Mouse (Mus musculus) kidney, adult 2 months (tissue): ENCODE data around the gene Slc38a2. TPM values are rescaled to one million over a fixed set of nuclear protein-coding genes. Genes with fewer than 3 reads are reported as not detected.
A peak's percentile ranks its signal among the peaks of the same experiment; 100 is the strongest.

Source experiments
- DNase-seq: peaks from one replicate; pipeline ENCODE4 v3.0.0; 2021
- H3K27ac ChIP-seq: fragments of 200-500 bp; 2 replicates; pipeline ENCODE4 v1.5.1; 2012; ENCODE audit warnings: low read depth, low read length, control low read depth, inconsistent platforms; ENCODE audit not compliant: insufficient read depth
- H3K27me3 ChIP-seq: fragments of 200-500 bp; replicated peaks from 2 replicates; pipeline ENCODE4 v1.6.1; 2012; ENCODE audit warnings: mild to moderate bottlenecking, moderate library complexity, low read length, inconsistent platforms; ENCODE audit not compliant: control insufficient read depth, insufficient read depth
- H3K36me3 ChIP-seq: fragments of 200-500 bp; 2 replicates; pipeline ENCODE4 v1.6.1; 2012; ENCODE audit warnings: mild to moderate bottlenecking, moderate library complexity, low read length, inconsistent platforms; ENCODE audit not compliant: control insufficient read depth, insufficient read depth
- H3K4me1 ChIP-seq: fragments of 200-500 bp; 2 replicates; pipeline ENCODE4 v1.6.1; 2011; ENCODE audit warnings: low read length; ENCODE audit not compliant: control insufficient read depth, insufficient read depth
- H3K4me3 ChIP-seq: fragments of 200-500 bp; 2 replicates; pipeline ENCODE4 v1.5.1; 2011; ENCODE audit warnings: mild to moderate bottlenecking, low read depth, low read length, control low read depth; ENCODE audit not compliant: insufficient read depth
- CTCF ChIP-seq: fragments of 200-500 bp; conservative IDR thresholded peaks from 2 replicates; pipeline ENCODE4 v1.5.1; 2011; ENCODE audit warnings: low read depth, mild to moderate bottlenecking, control low read depth, low read length, moderate library complexity, mixed read lengths; ENCODE audit not compliant: insufficient read depth, insufficient read length
- POLR2A ChIP-seq: fragments of 200-500 bp; IDR thresholded peaks from one replicate; pipeline ENCODE4 v1.6.1; 2011; ENCODE audit warnings: low read depth, low read length, control low read depth
- WGBS: fragments of 180-500 bp; shearing (Covaris S2); methylation state at CpG from one replicate; pipeline ENCODE4 v1.1.7; 2018; 5-methylcytosine and 5-hydroxymethylcytosine counted together
- polyA plus RNA-seq: library from polyadenylated mRNA; depleted of rRNA; stranded (reverse); fragments of >200 nt; gene quantifications from 2 replicates; pipeline ENCODE4 v1.2.3, GENCODE M21; 2012

The Slc38a2 gene
- polyA plus RNA-seq, 1 experiment: 30.0 TPM

DNA sequence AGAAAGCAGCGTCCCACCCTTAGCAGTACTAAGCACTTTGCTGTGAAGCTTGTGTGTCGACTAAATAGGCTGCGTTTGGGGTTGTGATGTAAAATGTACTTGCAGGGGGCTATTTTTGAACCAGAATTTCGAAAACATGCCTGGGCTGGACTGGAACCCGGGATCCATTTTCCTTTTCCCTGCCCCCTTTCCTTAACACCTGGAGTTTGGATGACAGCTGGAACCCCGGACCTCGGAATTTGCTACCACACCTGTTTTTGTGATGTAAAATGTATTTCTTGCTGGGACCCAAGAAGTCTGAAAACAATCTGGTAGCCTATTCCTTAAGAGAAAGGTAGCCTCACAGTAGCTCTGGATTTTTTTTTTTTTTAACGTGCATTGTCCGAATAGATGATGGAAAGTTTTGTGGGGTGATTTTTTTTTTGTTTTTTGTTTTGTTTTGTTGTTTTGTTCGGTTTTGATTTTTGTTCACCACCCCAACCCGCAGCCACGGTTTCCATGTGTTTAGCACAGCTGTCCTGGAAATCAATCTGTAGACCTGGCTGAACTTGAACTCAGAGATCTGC, 3.0 kb upstream of the Slc38a2 start:
- H3K4me3 ChIP-seq: no peak overlapping the region
- TF ChIP-seq CTCF (no peak), POLR2A (no peak)
- no peak overlapping the region for H3K27ac ChIP-seq
- 95% methylated on average over 12 of the region's 12 CpGs for WGBS
- DNase-seq: no peak
- H3K4me1 ChIP-seq: no peaks in the 10 kb centered on the region
- no peaks in the 10 kb centered on the region for H3K27me3 ChIP-seq
- H3K36me3 ChIP-seq: no peaks in the 10 kb centered on the region; the same call in 1 of the 2 replicates

DNA sequence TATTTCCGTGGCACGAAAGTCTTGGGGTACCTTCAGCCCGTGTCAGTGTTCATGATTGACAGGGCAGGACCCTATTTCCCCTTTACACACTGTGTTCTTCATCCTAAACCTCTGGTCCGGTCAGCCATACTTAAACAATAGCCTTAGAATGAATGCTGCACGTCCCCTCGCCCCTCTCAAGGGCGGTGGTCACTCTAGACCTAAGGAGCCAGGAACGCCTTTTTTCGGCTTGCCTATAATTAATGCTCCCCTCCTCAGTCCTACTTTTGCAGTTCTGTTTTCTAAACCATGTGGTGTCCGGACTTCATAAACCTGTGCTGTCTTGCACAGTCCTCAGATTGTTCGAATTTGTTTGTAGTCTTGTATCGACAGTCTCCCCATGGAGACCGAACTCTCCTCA, 1.2 kb upstream of the Slc38a2 start:
- H3K27ac ChIP-seq: no peak overlapping the region
- no peak overlapping the region for H3K4me3 ChIP-seq
- no peak for TF ChIP-seq CTCF
- TF ChIP-seq POLR2A: no peak
- H3K27me3 ChIP-seq: no peaks in the 10 kb centered on the region
- H3K36me3 ChIP-seq: no peaks in the 10 kb centered on the region; the same call in 1 of the 2 replicates
- H3K4me1 ChIP-seq: peaks cover 6% of the 10 kb centered on the region; the same call in 1 of the 2 replicates
- WGBS: 58% methylated on average over 13 of the region's 13 CpGs
- no peak for DNase-seq

GRCm38 (mm10) chr15:96698658-96699448, 677 bp downstream of the Slc38a2 start:
- Histone ChIP-seq H3K36me3 (peaks cover 8% of the 10 kb centered on the region), H3K4me1 (peaks cover 6% of the 10 kb centered on the region; the same call in 1 of the 2 replicates), H3K27me3 (no peaks in the 10 kb centered on the region), H3K4me3 (peak overlapping the region; percentile 83), H3K27ac (peak overlapping the region; percentile 96)
- TF ChIP-seq POLR2A: peak; percentile 21
- no peak for TF ChIP-seq CTCF
- peak; percentile 87 for DNase-seq
- under 1% methylated on average over 101 of the region's 101 CpGs for WGBS

DNA sequence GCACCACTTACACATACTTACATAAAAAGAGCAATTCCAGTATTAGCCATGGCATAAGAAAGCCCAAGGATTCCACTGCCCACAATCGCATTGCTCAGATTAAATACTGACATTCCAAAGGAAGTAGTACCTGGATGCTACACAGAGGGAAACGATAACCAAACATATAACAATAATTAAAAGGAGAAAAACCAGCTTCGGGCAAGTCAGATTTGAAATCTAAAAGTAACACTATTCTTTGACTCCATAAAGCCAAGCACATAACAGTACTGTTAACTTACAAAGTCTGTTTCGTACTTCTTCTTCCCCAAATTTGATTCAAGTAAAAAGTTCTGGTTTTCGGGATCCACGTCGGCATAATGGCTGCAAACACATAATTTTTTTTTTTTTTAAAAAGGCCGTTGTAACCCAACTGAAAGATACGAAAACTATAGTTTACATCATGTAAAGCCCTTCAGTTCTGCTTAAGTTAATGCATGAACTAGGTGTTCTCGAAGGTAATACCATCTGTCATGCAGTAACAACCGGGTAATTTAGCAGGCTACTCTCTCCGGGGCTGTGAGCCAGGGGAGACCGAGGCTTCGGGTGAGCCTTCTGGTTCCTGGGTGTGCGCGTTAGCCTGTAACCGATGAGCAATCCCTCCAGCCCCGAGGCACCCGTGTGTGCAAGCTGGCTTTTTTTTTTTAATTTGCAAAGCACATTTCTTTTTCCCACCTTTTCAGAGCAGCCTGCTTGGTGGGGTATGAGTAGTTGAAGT, 1.5 kb downstream of the Slc38a2 start:
- Histone ChIP-seq H3K4me1 (peaks cover 6% of the 10 kb centered on the region; the same call in 1 of the 2 replicates), H3K4me3 (peak overlapping the region; percentile 69), H3K27ac (peak overlapping the region; percentile 83), H3K36me3 (peaks cover 13% of the 10 kb centered on the region), H3K27me3 (no peaks in the 10 kb centered on the region)
- DNase-seq: no peak
- 13% methylated on average over 19 of the region's 19 CpGs for WGBS
- TF ChIP-seq POLR2A: no peak
- no peak for TF ChIP-seq CTCF

- peak overlapping the region; percentile 29; the same call in 1 of the 2 replicates for H3K27ac ChIP-seq
- peaks cover 19% of the 10 kb centered on the region for H3K36me3 ChIP-seq
These were observed 2.8 kb downstream of the Slc38a2 start for GRCm38 (mm10) chr15:96696486-96697284.

More at GRCm38 (mm10) chr15:96696486-96697284, 2.8 kb downstream of the Slc38a2 start:
- Histone ChIP-seq H3K27me3 (no peaks in the 10 kb centered on the region), H3K4me1 (peaks cover 6% of the 10 kb centered on the region; the same call in 1 of the 2 replicates), H3K4me3 (peak overlapping the region; percentile 40)
- WGBS: 32% methylated on average over 13 of the region's 13 CpGs
- TF ChIP-seq POLR2A (no peak), CTCF (no peak)
- DNase-seq: peak; percentile 36
